Mouse (Mus musculus): ENCODE measurements at regions not wholly inside any gene's neighbourhood (a gene's known extent, or its start where the extent isn't known, plus 50 kb on each side); places are given as distances from the start of the nearest gene placed in this dataset.
A peak's percentile ranks its signal among the peaks of the same experiment; 100 is the strongest.

GRCm38 (mm10) chr16:77372768-77373167 is 229.1 kb downstream of the Gm11146 start:
- Histone ChIP-seq H3K4me1 (peaks cover 4% of the 10 kb centered on the region; the same call in 1 of the 2 replicates), H3K9me3 (no peaks in the 10 kb centered on the region), H3K27ac (no peak overlapping the region), H3K4me3 (no peak overlapping the region), H3K27me3 (ENCODE audit: insufficient read depth, poor library complexity, severe bottlenecking) (no peaks in the 10 kb centered on the region), H3K36me3 (no peaks in the 10 kb centered on the region)
- whole genome bisulfite sequencing, result 74% methylated on average over 3 of the region's 3 CpGs
- DNase-seq (ENCODE audit: low spot score), result no peak

GRCm38 (mm10) chr16:77369810-77370209 is 232.1 kb downstream of the Gm11146 start:
- Histone ChIP-seq H3K27ac (no peak overlapping the region), H3K4me1 (peaks cover 9% of the 10 kb centered on the region; the same call in 1 of the 2 replicates), H3K27me3 (ENCODE audit: insufficient read depth, poor library complexity, severe bottlenecking) (no peaks in the 10 kb centered on the region), H3K9me3 (no peaks in the 10 kb centered on the region), H3K36me3 (no peaks in the 10 kb centered on the region), H3K4me3 (no peak overlapping the region)
- no peak for DNase-seq (ENCODE audit: low spot score)
- WGBS, result 57% methylated on average over 2 of the region's 2 CpGs

DNA sequence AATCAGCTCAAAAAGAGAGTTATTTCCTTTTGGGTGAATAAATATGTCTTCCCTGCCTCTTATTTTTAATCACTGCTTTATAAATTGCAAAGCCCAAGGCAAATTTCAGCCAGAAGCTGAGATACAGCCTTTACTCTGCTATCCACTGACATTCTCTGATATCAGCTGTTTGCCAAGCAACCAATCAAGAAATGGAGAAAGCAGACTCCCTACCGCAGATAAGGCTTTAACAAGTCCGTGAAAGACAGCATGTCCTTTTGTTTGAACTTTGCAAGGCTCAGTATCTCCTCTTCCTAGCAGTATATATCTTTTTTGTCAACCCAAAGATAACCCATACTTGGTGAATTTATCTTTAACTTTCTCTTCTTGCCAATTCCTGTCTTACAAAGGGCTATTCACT is 236.6 kb downstream of the Gm11146 start:
- Histone ChIP-seq H3K27ac (no peak overlapping the region), H3K27me3 (ENCODE audit: insufficient read depth, poor library complexity, severe bottlenecking) (no peaks in the 10 kb centered on the region), H3K36me3 (no peaks in the 10 kb centered on the region), H3K9me3 (no peaks in the 10 kb centered on the region), H3K4me1 (peaks cover 9% of the 10 kb centered on the region; the same call in 1 of the 2 replicates), H3K4me3 (no peak overlapping the region)
- 17% methylated on average over 2 of the region's 2 CpGs for WGBS
- no peak for DNase-seq (ENCODE audit: low spot score)

- DNase-seq (ENCODE audit: low spot score), result no peak
- 79% methylated on average over 3 of the region's 3 CpGs for WGBS
- Histone ChIP-seq H3K4me3 (no peak overlapping the region), H3K36me3 (no peaks in the 10 kb centered on the region), H3K4me1 (peaks cover 9% of the 10 kb centered on the region; the same call in 1 of the 2 replicates), H3K27ac (no peak overlapping the region), H3K27me3 (ENCODE audit: insufficient read depth, poor library complexity, severe bottlenecking) (no peaks in the 10 kb centered on the region), H3K9me3 (no peaks in the 10 kb centered on the region)
These were observed 237.5 kb downstream of the Gm11146 start for GRCm38 (mm10) chr16:77364439-77364838.

DNA sequence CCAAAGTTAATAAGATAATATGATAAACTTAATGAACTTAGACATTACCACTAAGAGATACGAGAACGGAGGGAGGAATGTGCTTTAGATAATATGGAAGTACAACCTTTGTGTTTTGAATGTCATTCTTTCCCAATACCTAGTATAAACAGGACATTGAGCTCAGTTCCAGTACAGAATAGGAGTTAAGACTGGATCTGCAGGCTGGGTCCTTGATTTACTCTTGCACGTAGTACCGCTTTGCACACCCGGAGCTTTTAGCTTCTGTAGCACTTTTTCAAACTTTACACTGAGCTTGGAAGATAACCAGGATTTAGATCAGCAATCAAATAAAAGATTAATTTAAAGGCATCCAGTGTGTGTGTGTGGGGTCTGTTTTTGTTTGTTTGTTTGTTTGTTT is 242.7 kb downstream of the Gm11146 start:
- Histone ChIP-seq H3K4me1 (no peaks in the 10 kb centered on the region), H3K27me3 (ENCODE audit: insufficient read depth, poor library complexity, severe bottlenecking) (no peaks in the 10 kb centered on the region), H3K4me3 (no peak overlapping the region), H3K36me3 (no peaks in the 10 kb centered on the region), H3K9me3 (no peaks in the 10 kb centered on the region), H3K27ac (no peak overlapping the region)
- no peak for DNase-seq (ENCODE audit: low spot score)
- 80% methylated on average over 5 of the region's 5 CpGs for WGBS

DNA sequence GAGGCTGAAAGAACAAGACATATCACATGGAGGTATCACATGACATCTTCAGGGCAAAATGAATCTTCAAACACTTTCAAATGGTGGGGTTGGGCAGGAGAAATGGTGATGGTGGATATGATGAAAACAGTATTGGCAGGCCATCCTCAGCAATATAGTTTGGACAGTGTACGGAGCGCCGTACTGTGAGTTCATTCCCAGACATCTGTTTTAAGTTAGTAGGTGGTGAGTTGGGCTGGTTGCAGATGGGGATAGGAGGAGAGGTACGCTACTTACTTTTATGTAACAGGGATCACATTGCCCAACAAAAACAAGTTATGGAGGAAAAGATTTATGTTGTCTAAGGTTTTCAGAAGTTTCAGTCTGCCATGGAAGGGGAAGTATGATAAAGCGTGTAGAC is 246.6 kb downstream of the Gm11146 start:
- H3K27me3 ChIP-seq (ENCODE audit: insufficient read depth, poor library complexity, severe bottlenecking), result no peaks in the 10 kb centered on the region
- H3K9me3 ChIP-seq, result no peaks in the 10 kb centered on the region
- H3K27ac ChIP-seq, result no peak overlapping the region
- 87% methylated on average over 5 of the region's 5 CpGs for WGBS
- DNase-seq (ENCODE audit: low spot score), result no peak
- no peaks in the 10 kb centered on the region for H3K36me3 ChIP-seq
- H3K4me3 ChIP-seq, result no peak overlapping the region
- H3K4me1 ChIP-seq, result no peaks in the 10 kb centered on the region

DNA sequence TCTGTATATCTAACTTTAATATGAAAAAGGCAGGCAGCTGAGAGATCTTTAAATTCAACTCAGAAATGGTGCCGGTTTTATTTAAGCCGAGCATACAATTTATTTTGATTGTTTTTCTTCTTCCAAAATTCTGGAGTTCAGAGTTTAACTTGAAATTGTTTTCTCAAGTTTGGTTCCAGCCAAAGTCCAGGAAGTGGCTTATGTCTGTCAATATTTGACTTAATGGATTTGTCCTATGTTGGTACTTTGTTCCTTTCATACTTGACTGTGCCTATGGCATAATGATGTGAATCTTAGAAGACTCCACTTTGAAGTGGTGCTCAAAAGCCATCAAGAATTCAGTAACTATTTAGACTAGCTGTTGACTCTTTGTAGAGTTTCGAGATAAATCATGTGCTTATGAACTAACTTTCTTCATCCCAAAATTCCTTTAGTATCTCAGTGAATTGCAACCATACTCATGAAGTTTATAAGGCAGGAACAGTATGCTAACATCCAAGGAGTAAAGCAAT is 247.6 kb downstream of the Gm11146 start:
- DNase-seq (ENCODE audit: low spot score), result no peak
- no peaks in the 10 kb centered on the region for H3K27me3 ChIP-seq (ENCODE audit: insufficient read depth, poor library complexity, severe bottlenecking)
- no peak overlapping the region for H3K27ac ChIP-seq
- no peaks in the 10 kb centered on the region for H3K9me3 ChIP-seq
- H3K36me3 ChIP-seq, result no peaks in the 10 kb centered on the region
- 88% methylated on average over 3 of the region's 3 CpGs for WGBS
- no peaks in the 10 kb centered on the region for H3K4me1 ChIP-seq
- no peak overlapping the region for H3K4me3 ChIP-seq

DNA sequence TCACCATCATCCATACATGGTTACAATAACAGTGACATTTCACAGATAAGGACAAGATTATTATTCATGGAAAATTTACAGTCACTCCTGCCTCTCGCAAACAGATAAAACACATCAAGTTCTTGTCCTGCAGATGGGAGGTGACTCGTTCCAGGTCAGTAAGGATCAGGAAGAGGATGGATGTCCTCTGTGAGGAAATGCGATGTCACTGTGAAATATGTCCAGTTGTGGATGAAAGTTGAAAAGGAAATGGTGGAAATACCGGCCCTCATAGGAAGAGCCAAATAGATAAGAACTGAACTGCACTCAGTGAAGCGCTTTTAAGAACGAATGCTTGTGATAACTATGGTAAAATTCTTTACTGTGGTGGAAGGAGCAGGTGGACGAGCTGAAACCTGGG is 255.8 kb downstream of the Gm11146 start:
- H3K4me3 ChIP-seq, result no peak overlapping the region
- H3K36me3 ChIP-seq, result no peaks in the 10 kb centered on the region
- WGBS, result 57% methylated on average over 7 of the region's 7 CpGs
- no peaks in the 10 kb centered on the region for H3K4me1 ChIP-seq
- no peaks in the 10 kb centered on the region for H3K27me3 ChIP-seq (ENCODE audit: insufficient read depth, poor library complexity, severe bottlenecking)
- no peak overlapping the region for H3K27ac ChIP-seq
- H3K9me3 ChIP-seq, result no peaks in the 10 kb centered on the region
- no peak for DNase-seq (ENCODE audit: low spot score)

GRCm38 (mm10) chr16:77332285-77332684 is 269.6 kb downstream of the Gm11146 start:
- Histone ChIP-seq H3K4me1 (peaks cover 8% of the 10 kb centered on the region; the same call in 1 of the 2 replicates), H3K36me3 (peaks cover 10% of the 10 kb centered on the region; the same call in 1 of the 2 replicates), H3K27me3 (ENCODE audit: insufficient read depth, poor library complexity, severe bottlenecking) (no peaks in the 10 kb centered on the region), H3K9me3 (no peaks in the 10 kb centered on the region), H3K27ac (no peak overlapping the region), H3K4me3 (no peak overlapping the region)
- DNase-seq (ENCODE audit: low spot score), result no peak
- WGBS, result 87% methylated on average over 6 of the region's 6 CpGs

DNA sequence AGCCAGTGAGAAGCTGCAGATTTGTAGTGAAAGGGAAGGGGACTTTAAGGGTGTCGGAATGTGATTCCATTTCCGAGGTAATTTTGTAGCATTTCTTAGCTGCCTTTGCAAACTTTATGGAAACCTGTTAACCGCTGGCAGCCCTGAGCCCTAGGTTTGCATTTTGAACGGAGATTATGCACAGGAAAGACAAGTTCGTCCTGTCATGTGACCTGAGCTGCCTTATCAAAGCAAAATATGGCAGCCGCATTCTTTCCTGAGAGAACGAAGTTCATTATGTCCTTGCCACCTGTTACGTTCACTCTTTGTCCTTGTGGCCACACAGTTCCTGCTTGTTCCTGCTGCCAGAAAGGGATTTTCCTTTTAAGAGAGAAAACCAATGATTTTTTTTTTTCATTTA is 270.9 kb downstream of the Gm11146 start:
- 35% methylated on average over 8 of the region's 8 CpGs for WGBS
- Histone ChIP-seq H3K4me1 (peaks cover 8% of the 10 kb centered on the region; the same call in 1 of the 2 replicates), H3K4me3 (peak overlapping the region; percentile 63), H3K27me3 (ENCODE audit: insufficient read depth, poor library complexity, severe bottlenecking) (no peaks in the 10 kb centered on the region), H3K36me3 (peaks cover 10% of the 10 kb centered on the region; the same call in 1 of the 2 replicates), H3K9me3 (no peaks in the 10 kb centered on the region), H3K27ac (peak overlapping the region; percentile 94)
- DNase-seq (ENCODE audit: low spot score), result peak; percentile 77

DNA sequence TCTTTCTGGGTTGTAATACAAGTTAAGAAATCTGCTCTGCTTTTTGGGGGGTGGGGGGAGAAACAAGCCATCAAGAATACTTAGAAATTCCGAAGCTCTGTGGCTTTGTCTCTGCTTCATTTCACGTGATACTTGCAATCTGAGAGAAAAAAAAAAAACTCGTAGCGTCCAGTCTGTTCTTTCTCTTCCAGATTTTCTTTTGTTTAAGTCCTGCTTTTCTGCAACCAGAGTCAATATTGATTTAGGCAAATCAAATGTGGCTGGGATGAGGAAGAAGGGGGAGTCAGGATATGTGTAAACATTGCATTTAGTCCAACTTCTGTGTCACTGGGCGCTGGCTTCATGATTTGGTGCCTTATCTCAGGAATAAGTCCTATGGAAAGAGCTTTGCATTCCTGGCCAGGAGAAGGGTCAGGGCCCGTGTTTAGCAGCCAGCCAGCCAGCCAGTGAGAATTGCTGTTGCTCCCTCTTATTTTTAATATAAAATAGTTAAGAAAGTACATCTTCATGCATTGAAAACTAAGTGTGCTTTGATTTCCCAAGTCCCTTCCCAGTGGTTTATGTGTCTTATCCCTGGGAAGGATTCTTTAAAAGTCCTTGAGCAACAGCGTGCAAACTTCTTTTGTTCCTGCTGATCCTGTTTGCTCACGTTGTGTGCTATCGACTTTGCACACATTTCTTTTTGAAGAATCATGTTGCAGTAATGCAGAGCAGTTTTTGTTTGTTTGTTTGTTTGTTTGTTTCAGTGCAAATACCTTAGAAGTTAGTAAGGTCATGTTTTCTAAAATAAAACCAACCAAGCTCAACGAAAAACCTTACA is 272.0 kb downstream of the Gm11146 start:
- Histone ChIP-seq H3K27me3 (ENCODE audit: insufficient read depth, poor library complexity, severe bottlenecking) (no peaks in the 10 kb centered on the region), H3K4me3 (peak overlapping the region; percentile 63), H3K27ac (peak overlapping the region; percentile 94), H3K36me3 (peaks cover 10% of the 10 kb centered on the region; the same call in 1 of the 2 replicates), H3K9me3 (no peaks in the 10 kb centered on the region), H3K4me1 (peaks cover 8% of the 10 kb centered on the region; the same call in 1 of the 2 replicates)
- WGBS, result 24% methylated on average over 10 of the region's 10 CpGs
- DNase-seq (ENCODE audit: low spot score), result peak; percentile 78

GRCm38 (mm10) chr16:77329160-77329691 is 272.7 kb downstream of the Gm11146 start:
- H3K4me3 ChIP-seq, result peak overlapping the region; percentile 63
- no peaks in the 10 kb centered on the region for H3K9me3 ChIP-seq
- H3K4me1 ChIP-seq, result peaks cover 8% of the 10 kb centered on the region; the same call in 1 of the 2 replicates
- peak overlapping the region; percentile 94 for H3K27ac ChIP-seq
- H3K27me3 ChIP-seq (ENCODE audit: insufficient read depth, poor library complexity, severe bottlenecking), result no peaks in the 10 kb centered on the region
- peak; percentile 85 for DNase-seq (ENCODE audit: low spot score)
- peaks cover 10% of the 10 kb centered on the region; the same call in 1 of the 2 replicates for H3K36me3 ChIP-seq
- WGBS, result 16% methylated on average over 17 of the region's 17 CpGs

DNA sequence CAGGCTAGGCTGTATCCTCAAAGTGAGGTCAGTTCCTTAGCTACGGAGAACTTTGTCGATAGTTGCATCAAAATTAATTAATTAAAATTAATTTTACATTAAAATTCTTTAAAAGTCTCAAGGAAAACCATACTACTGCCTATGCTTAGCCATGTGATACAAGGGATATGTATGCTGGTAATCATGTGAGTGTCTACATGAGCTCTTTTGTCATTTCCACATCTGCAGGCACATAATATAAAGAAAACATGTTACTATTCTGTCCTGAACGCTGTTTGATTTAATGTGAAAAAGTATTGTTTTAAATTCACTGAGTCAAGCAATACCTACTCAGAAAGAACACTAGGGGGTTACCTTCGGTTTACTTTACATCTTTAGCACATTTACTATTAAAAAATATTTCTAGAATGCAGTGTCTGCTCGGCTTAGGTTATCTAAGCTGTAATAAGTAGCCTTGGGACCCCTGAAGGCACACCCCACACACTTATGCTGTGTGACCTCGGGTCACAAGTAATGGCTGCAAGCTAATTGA is 273.2 kb downstream of the Gm11146 start:
- Histone ChIP-seq H3K27me3 (ENCODE audit: insufficient read depth, poor library complexity, severe bottlenecking) (no peaks in the 10 kb centered on the region), H3K36me3 (peaks cover 5% of the 10 kb centered on the region; the same call in 1 of the 2 replicates), H3K4me1 (peaks cover 8% of the 10 kb centered on the region; the same call in 1 of the 2 replicates), H3K4me3 (peak overlapping the region; percentile 63), H3K27ac (peak overlapping the region; percentile 94), H3K9me3 (no peaks in the 10 kb centered on the region)
- 47% methylated on average over 6 of the region's 6 CpGs for whole genome bisulfite sequencing
- no peak for DNase-seq (ENCODE audit: low spot score)
